Mouse (Mus musculus): Measurements from ENCODE around the gene M1ap. TPM values are rescaled to one million over a fixed set of nuclear protein-coding genes. Genes with fewer than 3 reads are reported as not detected.

M1ap gene
- polyA plus RNA-seq (2012; rRNA removed) = 0.12 and 0.28 TPM in 2 replicates

DNA sequence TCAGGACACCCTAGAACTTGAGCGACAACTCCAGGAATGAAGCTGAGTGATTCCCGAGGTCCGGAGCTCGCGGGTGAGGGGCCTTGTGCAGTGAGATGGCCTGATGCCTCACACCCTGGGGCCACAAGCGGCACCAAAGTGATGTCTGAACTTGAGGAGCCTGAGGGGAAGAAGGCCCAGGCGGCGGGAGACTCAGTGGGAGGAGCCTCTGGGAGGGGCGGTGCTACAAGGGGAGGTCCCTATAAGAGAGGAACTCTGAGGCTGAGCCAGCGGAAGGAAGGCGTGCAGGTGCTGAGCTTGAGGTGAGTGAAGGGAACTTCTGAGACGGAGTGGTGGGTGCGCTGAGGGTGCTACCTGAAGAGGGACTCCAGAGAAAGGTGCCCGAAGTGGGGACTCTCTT is at the start of gene M1ap:
M1ap (plus strand) TSS at position 252 of the 400 bp plus-strand sequence.

GRCm38 (mm10) chr6:82939167-82939912 is 7.4 kb upstream of the M1ap start, which contains the start of gene Sema4f:
Gene Sema4f (minus strand): TSS chr6:82939769.

DNA sequence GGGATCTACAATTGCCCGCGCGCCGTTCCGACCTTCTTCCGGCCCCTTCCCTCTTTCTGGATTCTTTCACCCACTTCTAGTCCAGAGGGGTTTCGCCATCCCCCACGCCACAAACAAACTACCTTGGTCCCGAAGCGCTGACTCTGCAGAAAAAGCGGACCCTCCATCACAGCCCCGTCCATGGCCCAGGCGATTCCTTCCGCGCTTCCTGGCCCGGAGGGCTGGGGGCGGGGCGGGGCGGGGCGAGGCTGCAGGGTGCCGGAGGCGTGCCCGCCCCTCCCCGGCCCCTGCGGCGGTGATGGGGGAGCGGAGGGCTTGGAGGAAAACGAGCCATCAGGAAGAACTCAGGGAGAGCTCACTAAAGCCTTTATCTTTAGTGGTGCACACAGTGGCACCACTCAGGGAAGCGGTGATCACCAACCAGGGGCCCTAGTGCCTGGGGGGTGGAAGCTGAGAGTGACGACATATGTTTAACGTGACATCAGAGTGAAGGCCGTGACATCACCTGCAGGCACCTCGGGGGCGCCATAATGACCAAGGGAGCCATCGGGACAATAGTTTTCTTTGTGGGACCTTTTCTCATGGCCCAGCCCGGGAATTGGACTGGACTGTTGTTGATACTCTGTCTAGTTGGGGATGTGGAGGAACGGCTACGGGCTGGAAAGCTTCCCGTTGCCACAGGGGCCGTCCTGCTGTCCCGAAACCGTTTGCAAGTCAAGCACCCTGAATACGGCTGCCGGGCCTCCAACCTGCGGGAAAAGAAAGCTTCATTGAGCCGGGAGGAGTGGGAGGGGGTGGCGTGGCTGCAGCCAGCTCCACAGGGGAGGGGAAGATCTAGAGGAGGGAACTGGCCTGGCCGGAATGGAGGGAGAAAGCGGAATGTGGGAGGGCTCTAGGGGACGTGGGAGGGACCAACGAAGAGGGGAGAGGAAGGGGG is 86.8 kb downstream of the M1ap start, which contains the start of the genes Dok1 and Loxl3:
Dok1 (minus strand) TSS at position 223 of the 937 bp plus-strand sequence.
Loxl3 (plus strand) TSS at position 925 of the 937 bp plus-strand sequence.

GRCm38 (mm10) chr6:83054074-83054851 is 107.6 kb downstream of the M1ap start, which contains the start of gene Aup1:
Gene Aup1 (plus strand): TSS chr6:83054521.

GRCm38 (mm10) chr6:83054871-83055431 is 108.2 kb downstream of the M1ap start, which contains the start of gene Htra2:
Gene Htra2 (minus strand): TSS chr6:83055273.

GRCm38 (mm10) chr6:83057790-83058189 is 111.1 kb downstream of the M1ap start, which contains the start of gene Dqx1:
Gene Dqx1 (plus strand): TSS chr6:83057844.

GRCm38 (mm10) chr6:83070247-83070310 is 123.4 kb downstream of the M1ap start, which contains the start of gene Tlx2:
Gene Tlx2 (minus strand): TSS chr6:83070293.

GRCm38 (mm10) chr6:83077630-83078323 is 131.1 kb downstream of the M1ap start, which contains the start of gene Pcgf1:
Gene Pcgf1 (plus strand): TSS chr6:83077869.

Other genes starting within 250 kb of the M1ap start
- 43.1 and 44.7 TPM in 2 replicates for gene Pole4, start 241.5 kb upstream of the M1ap start, polyA plus RNA-seq (2012; rRNA removed)
- 5.6 and 6.5 TPM in 2 replicates for gene Hk2, start 172.4 kb upstream of the M1ap start, polyA plus RNA-seq (2012; rRNA removed)
- gene Sema4f, start 7.1 kb upstream of the M1ap start, polyA plus RNA-seq (2012; rRNA removed) = 17.5 and 21.0 TPM in 2 replicates
- gene Dok1, start 86.6 kb downstream of the M1ap start, polyA plus RNA-seq (2012; rRNA removed) = 3.2 and 7.1 TPM in 2 replicates
- gene Loxl3, start 87.3 kb downstream of the M1ap start, polyA plus RNA-seq (2012; rRNA removed) = 8.4 and 18.4 TPM in 2 replicates
- 306 and 308 TPM in 2 replicates for gene Aup1, start 107.6 kb downstream of the M1ap start, polyA plus RNA-seq (2012; rRNA removed)
- 83.5 and 85.6 TPM in 2 replicates for gene Htra2, start 108.4 kb downstream of the M1ap start, polyA plus RNA-seq (2012; rRNA removed)
- 1.4 and 1.5 TPM in 2 replicates for gene Dqx1, start 110.9 kb downstream of the M1ap start, polyA plus RNA-seq (2012; rRNA removed)
- gene Tlx2, start 123.4 kb downstream of the M1ap start, polyA plus RNA-seq (2012; rRNA removed) = 0.28 and 3.1 TPM in 2 replicates
- 62.5 and 64.1 TPM in 2 replicates for gene Pcgf1, start 131.0 kb downstream of the M1ap start, polyA plus RNA-seq (2012; rRNA removed)
- gene Lbx2, start 139.5 kb downstream of the M1ap start, polyA plus RNA-seq (2012; rRNA removed) = 0.46 and 0.70 TPM in 2 replicates
- 8.7 and 9.8 TPM in 2 replicates for gene Ccdc142, start 154.7 kb downstream of the M1ap start, polyA plus RNA-seq (2012; rRNA removed)
- 9.4 and 10.1 TPM in 2 replicates for gene Gm42688, start 154.7 kb downstream of the M1ap start, polyA plus RNA-seq (2012; rRNA removed)
- gene Mrpl53, start 162.1 kb downstream of the M1ap start, polyA plus RNA-seq (2012; rRNA removed) = 114 and 124 TPM in 2 replicates
- gene Mogs, start 168.6 kb downstream of the M1ap start, polyA plus RNA-seq (2012; rRNA removed) = 51.7 and 54.5 TPM in 2 replicates
- gene Wbp1, start 174.7 kb downstream of the M1ap start, polyA plus RNA-seq (2012; rRNA removed) = 283 and 344 TPM in 2 replicates
- gene Ino80b, start 178.5 kb downstream of the M1ap start, polyA plus RNA-seq (2012; rRNA removed) = 44.4 and 48.3 TPM in 2 replicates
- 31.1 and 51.8 TPM in 2 replicates for gene Rtkn, start 188.6 kb downstream of the M1ap start, polyA plus RNA-seq (2012; rRNA removed)
- 22.1 and 23.0 TPM in 2 replicates for gene Wdr54, start 209.5 kb downstream of the M1ap start, polyA plus RNA-seq (2012; rRNA removed)
- gene 1700003E16Rik, start 209.5 kb downstream of the M1ap start, polyA plus RNA-seq (2012; rRNA removed) = 2.3 and 2.5 TPM in 2 replicates
- 202 and 214 TPM in 2 replicates for gene Dctn1, start 219.0 kb downstream of the M1ap start, polyA plus RNA-seq (2012; rRNA removed)

Measured in central nervous system, embryonic 14 days (tissue).